Comparison of ENCODE assay signal across 21 mouse cellular contexts in the genomic region with DNA sequence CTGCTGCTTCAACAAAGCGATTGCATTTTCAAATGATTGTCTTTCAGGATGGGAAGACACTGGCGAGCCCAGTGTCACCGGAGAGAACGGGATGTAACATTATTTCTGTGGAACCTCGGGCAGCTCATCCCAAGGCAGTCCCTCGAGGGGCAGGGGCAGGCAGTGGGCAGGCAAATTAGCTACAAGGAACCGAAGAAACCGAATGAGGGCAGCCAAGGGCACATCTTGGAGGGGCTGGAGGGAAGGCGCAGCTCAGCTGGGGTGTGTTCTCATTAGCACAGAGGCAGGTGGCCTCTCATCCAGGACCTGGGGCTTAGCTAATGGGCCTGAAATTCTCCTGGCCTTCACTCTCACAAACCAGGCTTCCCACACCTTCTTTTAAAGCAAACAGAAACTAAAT.
A peak's percentile ranks its signal among the peaks of the same experiment; 100 is the strongest.
DNase-seq lines count a peak whose midpoint lies in the region; ATAC-seq lines count a peak whose summit lies in the region.
"Had no signal": no experiment of that assay in that cellular context is flagged by ENCODE, and none has a peak within 500 bp of the region (broad histone marks: within the 10 kb centered on the region; RNA-seq: fewer than 3 reads in every experiment).

No protein-coding gene starts in this region.

- H3K4me2 ChIP-seq in neural tube, embryonic 11.5 days (ENCODE audit: low read depth), result no peak overlapping the region
- H3K4me2 ChIP-seq in midbrain, embryonic 14.5 days (ENCODE audit: low read length), result no peak overlapping the region
- H3K4me2 ChIP-seq in kidney, embryonic 16.5 days (replicated peaks; ENCODE audit: low read depth, low read length), result no peak overlapping the region
- H3K4me2 ChIP-seq: liver, embryonic 12.5 days; lung, embryonic 15.5 days had no signal

- no peaks in the 10 kb centered on the region for H3K36me3 ChIP-seq in neural tube, embryonic 11.5 days (ENCODE audit: control insufficient read depth, insufficient read depth, low read length)
- no peaks in the 10 kb centered on the region for H3K36me3 ChIP-seq in midbrain, embryonic 14.5 days (ENCODE audit: control insufficient read depth, insufficient read depth, low read length)
- no peaks in the 10 kb centered on the region for H3K36me3 ChIP-seq in kidney, embryonic 16.5 days (ENCODE audit: insufficient read depth, low read length)
- H3K36me3 ChIP-seq: G1E; limb, embryonic 10.5 days; liver, embryonic 12.5 days; lung, embryonic 15.5 days had no signal

- peak overlapping the region; percentile 56; the same call in 1 of the 2 replicates for H3K27ac ChIP-seq in neural tube, embryonic 11.5 days (ENCODE audit: low read depth, low read length)
- peak overlapping the region; percentile 60 for H3K27ac ChIP-seq in midbrain, embryonic 14.5 days (replicated peaks; ENCODE audit: low read depth, low read length)
- H3K27ac ChIP-seq in kidney, embryonic 16.5 days (ENCODE audit: low read length), result no peak overlapping the region
- H3K27ac ChIP-seq: limb, embryonic 10.5 days; liver, embryonic 12.5 days; lung, embryonic 15.5 days; macrophage had no signal

- 37% methylated on average over 9 of the region's 9 CpGs for WGBS in neural tube, embryonic 11.5 days
- 29% methylated on average over 9 of the region's 9 CpGs for WGBS in midbrain, embryonic 14.5 days
- 57% methylated on average over 9 of the region's 9 CpGs for WGBS in kidney, embryonic 16.5 days

- peak; percentile 54 to 61 for DNase-seq in cerebellum, postnatal 10 days
- DNase-seq in cerebellum, adult 9-11 months, result no peak
- DNase-seq in neural tube, embryonic 11.5 days (ENCODE audit: low spot score), result no peak
- no peak for DNase-seq in neural tube, embryonic 10.5 days (ENCODE audit: extremely low spot score, low spot score)
- DNase-seq in midbrain, embryonic 14.5 days, result peak; percentile 56
- DNase-seq in right cerebral cortex, adult 18-20 months, result no peak
- no peak for DNase-seq in spleen, postnatal 10 days (ENCODE audit: low spot score in 2 of 2)
- DNase-seq: adrenal gland, postnatal 36 days; cerebellum, adult 9-10 months; heart, postnatal 10 days; kidney, adult 9 months; kidney, postnatal 4 days; layer of hippocampus, postnatal 36 days had no signal

- no peak overlapping the region for H3K4me3 ChIP-seq in neural tube, embryonic 11.5 days (ENCODE audit: low read depth, low read length)
- no peak overlapping the region for H3K4me3 ChIP-seq in midbrain, embryonic 14.5 days (replicated peaks; ENCODE audit: low read depth, low read length)
- H3K4me3 ChIP-seq in kidney, embryonic 16.5 days (ENCODE audit: low read length), result no peak overlapping the region
- H3K4me3 ChIP-seq: limb, embryonic 10.5 days; liver, embryonic 12.5 days; lung, embryonic 15.5 days had no signal

- no peaks in the 10 kb centered on the region for H3K27me3 ChIP-seq in neural tube, embryonic 11.5 days (ENCODE audit: control insufficient read depth, insufficient read depth, low read length)
- H3K27me3 ChIP-seq in midbrain, embryonic 14.5 days (ENCODE audit: control insufficient read depth, insufficient read depth, low read length), result no peaks in the 10 kb centered on the region
- H3K27me3 ChIP-seq in kidney, embryonic 16.5 days (ENCODE audit: insufficient read depth, low read length), result no peaks in the 10 kb centered on the region
- H3K27me3 ChIP-seq: liver, embryonic 12.5 days; lung, embryonic 15.5 days had no signal

- no peaks in the 10 kb centered on the region for H3K9me3 ChIP-seq in neural tube, embryonic 11.5 days (ENCODE audit: control insufficient read depth, low read length)
- no peaks in the 10 kb centered on the region for H3K9me3 ChIP-seq in midbrain, embryonic 14.5 days (ENCODE audit: control insufficient read depth, low read length)
- H3K9me3 ChIP-seq in kidney, embryonic 16.5 days (ENCODE audit: low read length), result no peaks in the 10 kb centered on the region
- H3K9me3 ChIP-seq: limb, embryonic 10.5 days; liver, embryonic 12.5 days; lung, embryonic 15.5 days had no signal

- ATAC-seq in neural tube, embryonic 11.5 days (ENCODE audit: insufficient read depth, low FRiP score, low TSS enrichment), result no peak
- ATAC-seq in midbrain, embryonic 14.5 days (ENCODE audit: low FRiP score, low TSS enrichment), result no peak
- no peak for ATAC-seq in kidney, embryonic 16.5 days (ENCODE audit: low FRiP score, low TSS enrichment)
- ATAC-seq: CD4-positive, CD25-positive, alpha-beta regulatory T cell, adult 4 months; inflammation-experienced regulatory T-cells, adult 6 months; liver, embryonic 12.5 days had no signal

- no peak overlapping the region for H3K9ac ChIP-seq in neural tube, embryonic 11.5 days (ENCODE audit: low read length)
- H3K9ac ChIP-seq in midbrain, embryonic 14.5 days (replicated peaks; ENCODE audit: low read length), result no peak overlapping the region; the same call in 1 of the 2 replicates
- H3K9ac ChIP-seq in kidney, embryonic 16.5 days (replicated peaks; ENCODE audit: low read length), result no peak overlapping the region
- H3K9ac ChIP-seq: liver, embryonic 12.5 days; lung, embryonic 15.5 days had no signal

- peaks cover 14% of the 10 kb centered on the region for H3K4me1 ChIP-seq in neural tube, embryonic 11.5 days (ENCODE audit: control insufficient read depth, insufficient read depth, low read length)
- H3K4me1 ChIP-seq in midbrain, embryonic 14.5 days (ENCODE audit: control insufficient read depth, insufficient read depth, low read length), result peaks cover 48% of the 10 kb centered on the region
- peaks cover 14% of the 10 kb centered on the region for H3K4me1 ChIP-seq in kidney, embryonic 16.5 days (ENCODE audit: insufficient read depth, low read length)
- H3K4me1 ChIP-seq: liver, embryonic 12.5 days; lung, embryonic 15.5 days had no signal

Comparison
In these comparisons a context has a peak if more than half of its experiments do, and no peak if none do; other contexts are left out.
1. DNase-seq: peak in cerebellum, postnatal 10 days (2 of 2) and midbrain, embryonic 14.5 days (single experiment); none in cerebellum, adult 9-11 months (single experiment), neural tube, embryonic 11.5 days (single experiment), neural tube, embryonic 10.5 days (single experiment), right cerebral cortex, adult 18-20 months (single experiment) and spleen, postnatal 10 days (0 of 2).